Mouse (Mus musculus) megakaryocyte, embryonic 14.5 days (primary cell): ENCODE measurements around the gene Gnb3.

Source experiments
- FLI1 ChIP-seq: IDR thresholded peaks from 2 replicates; pipeline ENCODE4 v1.6.1; 2012; ENCODE audit warnings: low read length, inconsistent platforms, mixed read lengths
- GATA1 ChIP-seq: IDR thresholded peaks from 3 replicates; pipeline ENCODE4 v1.6.1; 2012; ENCODE audit warnings: mixed read lengths, low read length, inconsistent platforms, borderline replicate concordance

- TF ChIP-seq GATA1 (no peak), FLI1 (no peak)
Measured at GRCm38 (mm10) chr6:124817563-124817962, 22.5 kb downstream of the Gnb3 start.
